Mouse (Mus musculus) erythroblast, embryonic 14.5 days (primary cell): ENCODE measurements around the gene Gnb2. TPM values are rescaled to one million over a fixed set of nuclear protein-coding genes. Genes with fewer than 3 reads are reported as not detected.

Source experiments
- H3K27me3 ChIP-seq: 2 replicates; pipeline ENCODE4 v1.6.1; 2012; ENCODE audit warnings: inconsistent platforms; ENCODE audit not compliant: control insufficient read depth
- H3K36me3 ChIP-seq: 2 replicates; pipeline ENCODE4 v1.6.1; 2012; ENCODE audit warnings: mild to moderate bottlenecking, inconsistent platforms; ENCODE audit not compliant: control insufficient read depth
- H3K4me1 ChIP-seq: 2 replicates; pipeline ENCODE4 v1.6.1; 2012; ENCODE audit warnings: inconsistent platforms; ENCODE audit not compliant: control insufficient read depth
- H3K4me3 ChIP-seq: replicated peaks from 2 replicates; pipeline ENCODE3; 2012; ENCODE audit warnings: moderate library complexity, mild to moderate bottlenecking, inconsistent platforms
- H3K9me3 ChIP-seq: 2 replicates; pipeline ENCODE4 v1.6.1; 2012; ENCODE audit warnings: low read length, inconsistent platforms, mixed read lengths; ENCODE audit not compliant: control insufficient read depth
- GATA1 ChIP-seq: IDR thresholded peaks from 2 replicates; pipeline ENCODE4 v1.6.1; 2012; ENCODE audit warnings: low read length, inconsistent platforms, mixed read lengths
- TAL1 ChIP-seq: IDR thresholded peaks from 3 replicates; pipeline ENCODE4 v1.6.1; 2012; ENCODE audit warnings: low read length, inconsistent platforms, mixed read lengths
- polyA plus RNA-seq: library from polyadenylated mRNA; stranded (reverse); fragments of >175 nt; gene quantifications from 2 replicates; pipeline ENCODE4 v1.2.3, GENCODE M21; 2012

The Gnb2 gene
- polyA plus RNA-seq, 1 experiment, result 59.2 TPM

DNA sequence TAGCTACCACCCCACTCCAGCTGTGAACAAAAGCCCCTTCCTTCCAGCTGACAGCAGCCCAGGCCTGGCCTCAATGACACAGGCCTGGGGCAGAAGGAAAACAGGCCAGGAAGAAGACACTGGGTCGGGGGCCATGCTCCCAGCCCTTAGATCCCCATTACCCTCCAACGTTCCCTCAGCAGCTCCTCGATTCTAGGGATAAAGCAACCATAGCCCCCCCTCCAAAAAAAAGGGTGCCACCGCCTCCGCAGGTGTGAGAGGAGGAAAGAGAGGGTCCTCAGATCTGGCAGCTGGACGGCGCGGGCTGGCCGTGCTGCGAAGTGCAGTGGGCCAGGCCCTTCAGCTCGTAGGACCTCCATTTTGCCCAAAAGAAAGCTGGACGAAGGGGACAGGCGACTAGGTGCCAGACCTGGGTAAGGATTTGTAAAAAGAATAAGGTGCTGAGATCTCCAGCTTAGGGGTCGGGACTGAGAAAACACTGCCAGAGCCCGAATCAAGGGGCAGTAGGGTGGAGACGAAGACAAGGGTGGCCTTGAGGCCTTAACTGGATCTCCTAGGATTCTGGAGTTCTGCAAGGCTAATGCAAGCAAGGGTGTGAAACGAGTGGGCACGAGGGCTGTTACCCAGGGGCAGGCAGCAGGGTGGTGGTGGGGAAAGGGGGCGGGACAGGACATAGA, 1.0 kb downstream of the Gnb2 start:
- H3K36me3 ChIP-seq, result peaks cover 36% of the 10 kb centered on the region
- peaks cover 59% of the 10 kb centered on the region for H3K4me1 ChIP-seq
- H3K4me3 ChIP-seq, result peak overlapping the region; percentile 89
- H3K27me3 ChIP-seq, result peaks cover 9% of the 10 kb centered on the region
- H3K9me3 ChIP-seq, result no peaks in the 10 kb centered on the region
- TF ChIP-seq GATA1, result no peak
- no peak for TF ChIP-seq TAL1

DNA sequence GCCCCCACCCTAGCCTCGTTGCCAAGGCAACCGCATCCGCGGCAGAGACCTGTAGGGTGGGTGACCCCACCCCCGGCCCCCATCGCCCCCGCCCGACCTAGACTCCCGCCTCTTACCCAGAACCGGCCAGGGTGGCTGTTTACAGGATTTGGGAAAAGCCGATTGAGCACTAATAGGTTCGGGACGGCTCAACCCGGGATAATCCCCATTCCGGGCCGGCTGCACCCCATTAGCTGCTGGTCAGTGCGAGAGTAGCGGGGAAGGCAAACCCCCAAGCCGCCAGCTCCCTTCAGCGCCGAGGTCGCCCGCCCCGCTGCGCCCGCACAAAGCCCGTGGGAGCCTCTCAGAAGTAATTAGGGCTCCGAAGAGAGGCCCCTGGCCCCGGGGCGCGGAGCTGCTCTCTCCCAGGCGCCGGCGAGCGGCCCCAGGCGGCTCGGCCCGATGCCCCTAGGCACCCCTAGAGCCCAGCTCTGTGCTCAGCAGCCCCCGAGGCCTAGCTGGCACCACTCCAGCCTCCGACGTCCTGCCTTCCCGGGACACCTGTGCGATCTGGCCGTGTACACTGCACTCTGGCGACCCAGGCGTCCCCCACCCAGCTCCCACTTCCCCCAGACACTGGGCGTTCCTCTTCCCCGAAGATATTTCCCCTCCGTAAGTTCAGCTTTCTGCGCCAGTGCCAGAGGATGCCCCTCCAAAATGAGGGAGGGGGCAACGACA, 1.7 kb downstream of the Gnb2 start:
- Histone ChIP-seq H3K9me3 (no peaks in the 10 kb centered on the region), H3K36me3 (peaks cover 42% of the 10 kb centered on the region), H3K27me3 (peaks cover 2% of the 10 kb centered on the region; the same call in 1 of the 2 replicates), H3K4me1 (peaks cover 63% of the 10 kb centered on the region), H3K4me3 (peak overlapping the region; percentile 89)
- TF ChIP-seq GATA1 (no peak), TAL1 (no peak)

DNA sequence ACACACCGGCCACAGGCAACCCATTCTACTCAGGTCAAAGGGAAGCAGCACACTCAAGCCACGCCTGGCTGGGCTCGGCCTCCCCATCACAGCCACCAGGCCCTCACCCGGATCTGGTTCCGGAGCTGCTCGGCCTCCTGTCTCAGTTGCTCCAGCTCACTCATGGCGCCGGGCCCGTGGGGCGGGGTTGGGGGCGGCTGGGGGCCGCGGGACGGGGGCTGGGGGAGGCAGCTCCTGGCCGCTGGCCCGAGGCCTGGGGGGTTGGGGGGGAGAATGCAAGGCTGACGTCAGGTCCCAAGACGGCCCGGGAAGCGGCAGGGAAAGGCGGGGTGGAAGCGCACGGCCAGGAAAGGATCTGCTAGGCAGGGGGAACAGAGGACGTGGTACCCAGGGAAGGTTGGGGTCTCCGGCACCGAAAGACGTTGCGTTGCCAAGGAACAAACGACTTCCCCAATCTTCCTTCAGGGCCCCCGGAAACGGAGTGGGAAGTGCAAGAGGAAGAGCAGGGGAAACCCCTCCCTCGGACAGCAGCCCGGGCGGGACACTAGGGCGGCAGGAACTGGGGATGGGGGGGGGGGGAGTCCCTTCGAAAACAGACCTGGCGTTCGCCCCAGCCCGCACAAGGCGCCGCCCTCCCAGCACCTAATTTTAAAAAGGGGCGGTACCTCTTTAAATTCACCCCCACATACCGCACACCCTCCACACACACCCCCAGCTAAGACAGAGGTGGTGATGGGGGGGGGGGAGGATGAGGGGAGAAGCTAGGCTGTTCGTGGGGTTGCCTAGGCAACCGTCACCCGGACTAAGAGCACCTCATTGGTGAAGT, 2.5 kb downstream of the Gnb2 start:
- Histone ChIP-seq H3K36me3 (peaks cover 49% of the 10 kb centered on the region), H3K9me3 (no peaks in the 10 kb centered on the region), H3K4me1 (peaks cover 70% of the 10 kb centered on the region), H3K27me3 (no peaks in the 10 kb centered on the region), H3K4me3 (peak overlapping the region; percentile 89)
- TF ChIP-seq GATA1 (no peak), TAL1 (no peak)

DNA sequence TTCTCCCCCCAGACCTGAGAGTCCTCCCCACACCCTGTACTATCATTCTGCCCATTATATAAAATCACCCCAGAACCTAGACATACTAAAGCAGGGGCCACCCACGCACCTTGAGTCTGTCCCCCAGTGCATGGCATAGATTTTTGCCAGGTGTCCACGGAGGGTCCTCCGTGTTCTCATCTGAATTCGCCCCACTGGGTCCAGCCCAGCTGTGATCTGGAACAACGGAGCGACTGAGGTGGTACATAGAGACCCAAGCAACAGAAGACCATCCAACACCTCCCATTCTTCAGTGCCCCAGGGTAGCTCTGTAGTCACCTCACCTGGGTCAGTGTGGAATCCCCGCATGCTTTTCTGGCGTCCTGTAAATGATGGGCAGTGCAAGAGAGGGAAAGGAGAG, 3.2 kb downstream of the Gnb2 start:
- Histone ChIP-seq H3K36me3 (peaks cover 57% of the 10 kb centered on the region), H3K4me1 (peaks cover 73% of the 10 kb centered on the region), H3K27me3 (no peaks in the 10 kb centered on the region), H3K4me3 (peak overlapping the region; percentile 89), H3K9me3 (no peaks in the 10 kb centered on the region)
- TF ChIP-seq GATA1 (no peak), TAL1 (no peak)

DNA sequence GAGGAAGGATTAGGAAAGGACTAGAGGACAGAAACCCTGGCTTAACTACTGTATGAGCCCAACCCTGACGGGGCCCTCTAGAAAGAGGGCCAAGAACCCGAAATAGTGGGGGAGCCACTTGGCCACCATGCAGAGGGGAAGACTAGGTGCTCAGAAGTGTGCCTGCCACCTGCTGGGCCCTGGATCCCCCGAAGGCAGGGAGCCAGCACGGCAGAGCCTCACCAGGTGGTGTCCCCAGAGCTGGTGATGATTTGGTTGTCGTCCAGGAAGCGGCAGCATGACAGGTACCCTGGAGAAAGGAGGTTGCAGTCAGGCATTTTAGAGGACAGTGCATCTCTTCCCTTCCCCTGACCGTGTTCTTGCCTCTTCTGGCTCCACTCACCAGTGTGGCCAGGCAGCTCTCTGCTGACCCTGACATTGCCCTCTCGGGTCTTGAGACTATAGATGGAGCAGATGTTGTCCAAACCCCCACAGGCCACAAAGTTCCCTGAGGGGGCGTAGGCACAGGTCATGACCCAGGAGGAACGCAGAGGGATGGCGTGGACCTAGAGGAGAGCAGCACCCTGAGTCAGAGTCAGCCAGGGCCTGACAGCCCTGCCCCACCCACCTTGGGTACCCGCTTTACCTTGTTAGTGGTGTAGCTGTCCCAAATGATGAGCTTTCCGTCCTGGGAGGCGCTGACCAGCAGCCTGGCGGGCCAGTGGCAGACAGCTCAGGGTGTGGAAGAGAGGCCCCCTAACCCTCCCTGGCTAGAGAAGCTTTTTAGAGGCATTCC, 3.9 kb downstream of the Gnb2 start:
- Histone ChIP-seq H3K36me3 (peaks cover 63% of the 10 kb centered on the region), H3K9me3 (no peaks in the 10 kb centered on the region), H3K4me1 (peaks cover 73% of the 10 kb centered on the region), H3K4me3 (no peak overlapping the region), H3K27me3 (no peaks in the 10 kb centered on the region)
- TF ChIP-seq GATA1 (no peak), TAL1 (no peak)

DNA sequence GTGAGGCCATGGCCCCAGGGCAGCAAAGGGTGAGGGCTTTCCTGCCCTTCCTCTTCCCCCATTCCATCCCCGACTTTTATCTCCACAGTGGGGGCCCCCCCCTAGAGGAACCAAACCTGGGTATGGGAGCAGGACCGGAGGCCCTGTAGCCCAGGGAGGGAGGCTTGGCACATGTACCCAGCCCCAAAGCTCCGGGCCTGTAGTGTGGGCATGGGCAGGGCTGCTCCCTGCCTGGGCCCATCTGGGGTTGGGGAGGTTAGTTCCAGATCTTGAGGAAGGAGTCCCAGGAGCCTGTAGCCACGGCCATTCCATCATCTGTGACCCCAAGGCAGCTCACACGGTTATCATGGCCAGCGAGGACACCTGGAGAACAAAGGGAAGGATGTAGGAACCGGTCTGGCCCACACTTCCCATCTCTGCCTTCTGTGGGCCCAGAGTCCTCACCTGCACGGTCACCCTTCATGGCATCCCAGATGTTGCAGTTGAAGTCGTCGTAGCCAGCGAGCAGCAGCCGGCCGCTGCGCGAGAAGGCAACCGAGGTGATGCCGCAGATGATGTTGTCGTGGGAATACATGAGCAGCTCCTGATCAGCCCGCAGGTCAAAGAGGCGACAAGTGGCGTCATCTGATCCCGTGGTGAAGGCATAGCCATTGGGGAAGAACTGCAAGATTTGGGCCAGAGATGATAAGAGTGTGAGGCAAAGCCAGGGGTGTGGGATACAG, 4.9 kb downstream of the Gnb2 start:
- no peaks in the 10 kb centered on the region for H3K9me3 ChIP-seq
- no peak for TF ChIP-seq TAL1
- no peak for TF ChIP-seq GATA1
- no peaks in the 10 kb centered on the region for H3K27me3 ChIP-seq
- H3K4me3 ChIP-seq, result no peak overlapping the region
- peaks cover 64% of the 10 kb centered on the region for H3K4me1 ChIP-seq
- peaks cover 73% of the 10 kb centered on the region for H3K36me3 ChIP-seq

DNA sequence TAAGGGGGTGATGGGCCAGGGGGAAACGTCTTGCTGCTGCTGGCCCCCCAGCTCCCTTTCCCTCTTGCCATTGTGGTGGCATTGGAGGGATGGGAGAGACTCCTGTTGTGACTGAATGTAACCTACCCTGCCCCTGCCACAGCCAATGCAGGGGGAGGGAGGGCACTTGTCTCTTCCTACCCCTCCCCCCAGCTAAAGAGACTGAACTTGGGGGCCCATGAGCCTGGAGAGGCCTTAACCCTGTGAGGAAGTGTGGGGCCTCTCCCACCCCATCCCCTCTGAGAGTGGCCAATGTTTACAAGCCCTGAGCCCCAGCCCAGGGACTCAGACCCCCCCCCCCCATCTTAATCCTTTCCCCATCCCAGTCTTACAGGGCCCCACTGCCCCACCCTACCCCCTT, 5.9 kb downstream of the Gnb2 start:
- Histone ChIP-seq H3K4me1 (peaks cover 61% of the 10 kb centered on the region), H3K9me3 (no peaks in the 10 kb centered on the region), H3K36me3 (peaks cover 83% of the 10 kb centered on the region), H3K4me3 (no peak overlapping the region), H3K27me3 (no peaks in the 10 kb centered on the region)
- no peak for TF ChIP-seq GATA1
- no peak for TF ChIP-seq TAL1

DNA sequence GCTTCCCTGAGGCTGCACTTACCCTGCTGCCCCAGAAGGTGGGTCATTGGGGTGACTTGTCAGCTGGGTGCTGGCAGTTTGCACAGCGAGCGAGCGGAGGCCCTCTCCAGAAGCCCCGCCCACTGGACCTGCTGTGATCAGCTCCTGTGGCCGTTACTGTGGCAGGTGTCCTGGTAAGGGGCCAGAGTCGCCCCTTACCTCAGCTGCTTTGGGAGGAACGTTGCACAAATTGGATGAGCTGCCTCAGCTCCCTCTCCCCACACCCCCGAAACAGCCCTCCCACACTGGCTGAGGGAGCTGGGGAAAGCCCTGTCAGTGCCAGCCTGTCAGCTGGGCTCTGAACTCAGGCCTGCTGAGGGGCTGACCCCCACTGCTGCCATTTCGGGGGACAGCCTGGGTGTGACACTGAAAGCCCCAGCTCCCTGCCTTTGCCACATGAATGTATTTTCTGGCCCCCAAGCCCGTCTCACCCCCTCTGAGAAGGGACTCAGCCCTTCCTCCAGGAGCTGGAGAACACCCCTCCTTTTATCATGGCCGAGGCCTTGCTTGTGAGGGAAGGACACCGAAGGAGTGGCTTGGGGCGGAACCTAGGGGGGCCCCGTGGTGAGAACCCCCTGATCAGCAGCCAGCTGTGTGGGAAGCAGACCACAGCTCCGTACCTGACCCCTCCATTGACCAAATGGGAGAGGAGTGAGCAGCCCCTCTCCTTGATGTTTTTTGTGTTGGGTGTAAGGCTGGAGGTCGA, 6.9 kb downstream of the Gnb2 start:
- Histone ChIP-seq H3K4me1 (peaks cover 50% of the 10 kb centered on the region), H3K36me3 (peaks cover 94% of the 10 kb centered on the region), H3K27me3 (no peaks in the 10 kb centered on the region), H3K9me3 (no peaks in the 10 kb centered on the region), H3K4me3 (peak overlapping the region; percentile 13)
- TF ChIP-seq GATA1, result no peak
- no peak for TF ChIP-seq TAL1
